Mouse (Mus musculus) neural tube, embryonic 11.5 days (tissue): ENCODE measurements around the gene Smad1. TPM values are rescaled to one million over a fixed set of nuclear protein-coding genes. Genes with fewer than 3 reads are reported as not detected.

ENCODE experiments used
- ATAC-seq: fragments of 200-750 bp; cut with Nextera tagmentation; 2 replicates; pipeline ENCODE4 v1.8.0; 2017; ENCODE audit warnings: moderate number of reproducible peaks, mild to moderate bottlenecking, moderate TSS enrichment, moderate library complexity; ENCODE audit not compliant: insufficient read depth, low FRiP score, low TSS enrichment
- DNase-seq: peaks from one replicate; pipeline ENCODE4 v3.0.0-alpha.2; 2015; ENCODE audit warnings: low spot score
- H3K27ac ChIP-seq: fragments of 300-500 bp; sonication (generic); 2 replicates; pipeline ENCODE4 v1.5.1; 2014; ENCODE audit warnings: low read depth, mild to moderate bottlenecking, low read length
- H3K27me3 ChIP-seq: fragments of 300-500 bp; sonication (generic); 2 replicates; pipeline ENCODE4 v1.6.1; 2014; ENCODE audit warnings: mild to moderate bottlenecking, low read length, mixed read lengths; ENCODE audit not compliant: control insufficient read depth, insufficient read depth
- H3K36me3 ChIP-seq: fragments of 300-500 bp; sonication (generic); 2 replicates; pipeline ENCODE4 v1.6.1; 2014; ENCODE audit warnings: mild to moderate bottlenecking, low read length, moderate library complexity, mixed read lengths; ENCODE audit not compliant: control insufficient read depth, insufficient read depth
- H3K4me1 ChIP-seq: fragments of 300-500 bp; sonication (generic); 2 replicates; pipeline ENCODE4 v1.6.1; 2014; ENCODE audit warnings: low read length, mixed read lengths; ENCODE audit not compliant: control insufficient read depth, insufficient read depth
- H3K4me2 ChIP-seq: fragments of 300-500 bp; sonication (generic); 2 replicates; pipeline ENCODE4 v1.6.1; 2014; ENCODE audit warnings: low read depth, mild to moderate bottlenecking, moderate library complexity
- H3K4me3 ChIP-seq: fragments of 300-500 bp; sonication (generic); 2 replicates; pipeline ENCODE4 v1.5.1; 2014; ENCODE audit warnings: low read depth, low read length
- H3K9ac ChIP-seq: fragments of 300-500 bp; sonication (generic); 2 replicates; pipeline ENCODE4 v1.6.1; 2014; ENCODE audit warnings: mild to moderate bottlenecking, low read length
- H3K9me3 ChIP-seq: fragments of 300-500 bp; sonication (generic); 2 replicates; pipeline ENCODE4 v1.6.1; 2016; ENCODE audit warnings: low read length; ENCODE audit not compliant: control insufficient read depth
- WGBS: fragments of 180-500 bp; shearing (Covaris S2); extraction: QIAGEN DNeasy Blood & Tissue Kit; methylation state at CpG from one replicate; pipeline ENCODE4 v1.1.7; 2014; 5-methylcytosine and 5-hydroxymethylcytosine counted together
- polyA plus RNA-seq: library from polyadenylated mRNA; unstranded; fragments of >200 nt; fragmentation: Nextera tagmentation; extraction: Ambion mirVana; gene quantifications from 2 replicates; pipeline ENCODE4 v1.2.1, GENCODE M21; 2014

Gene Smad1
- polyA plus RNA-seq, 1 experiment from 2014 or later, result 72.5 TPM

- WGBS, result 92% methylated on average over 10 of the region's 10 CpGs
- ATAC-seq, result no peak
- no peaks in the 10 kb centered on the region for H3K4me1 ChIP-seq
- no peak for DNase-seq
- no peak overlapping the region for H3K4me3 ChIP-seq
- no peak overlapping the region for H3K4me2 ChIP-seq
- peaks cover 9% of the 10 kb centered on the region for H3K36me3 ChIP-seq
- no peaks in the 10 kb centered on the region for H3K27me3 ChIP-seq
- peaks cover 2% of the 10 kb centered on the region for H3K9me3 ChIP-seq
- no peak overlapping the region for H3K27ac ChIP-seq
- H3K9ac ChIP-seq, result no peak overlapping the region
These were observed 60.7 kb downstream of the Smad1 start for GRCm38 (mm10) chr8:79338619-79339018.

- Histone ChIP-seq H3K27me3 (no peaks in the 10 kb centered on the region), H3K27ac (no peak overlapping the region), H3K4me1 (no peaks in the 10 kb centered on the region), H3K9me3 (peaks cover 3% of the 10 kb centered on the region), H3K9ac (no peak overlapping the region), H3K4me2 (no peak overlapping the region), H3K4me3 (no peak overlapping the region), H3K36me3 (peaks cover 2% of the 10 kb centered on the region; the same call in 1 of the 2 replicates)
- WGBS, result 92% methylated on average over 22 of the region's 22 CpGs
- DNase-seq (no peak), ATAC-seq (no peak)
These were observed 67.0 kb downstream of the Smad1 start for GRCm38 (mm10) chr8:79332109-79332900.

- DNase-seq (no peak), ATAC-seq (no peak)
- Histone ChIP-seq H3K4me2 (no peak overlapping the region), H3K4me1 (no peaks in the 10 kb centered on the region), H3K9me3 (peaks cover 3% of the 10 kb centered on the region), H3K36me3 (no peaks in the 10 kb centered on the region), H3K27ac (no peak overlapping the region), H3K9ac (no peak overlapping the region), H3K27me3 (no peaks in the 10 kb centered on the region), H3K4me3 (no peak overlapping the region)
- 80% methylated on average over 2 of the region's 2 CpGs for WGBS
These were observed 67.7 kb downstream of the Smad1 start for GRCm38 (mm10) chr8:79331571-79331970.

- Histone ChIP-seq H3K27me3 (no peaks in the 10 kb centered on the region), H3K27ac (no peak overlapping the region), H3K4me1 (no peaks in the 10 kb centered on the region), H3K4me3 (no peak overlapping the region), H3K4me2 (no peak overlapping the region), H3K9me3 (peaks cover 3% of the 10 kb centered on the region), H3K9ac (no peak overlapping the region), H3K36me3 (no peaks in the 10 kb centered on the region)
- no peak for DNase-seq
- WGBS, result 86% methylated on average over 9 of the region's 9 CpGs
- no peak for ATAC-seq
These were observed 68.3 kb downstream of the Smad1 start for GRCm38 (mm10) chr8:79331017-79331416.

GRCm38 (mm10) chr8:79329735-79330134, 69.6 kb downstream of the Smad1 start:
- 85% methylated on average over 2 of the region's 2 CpGs for WGBS
- ATAC-seq, result no peak

GRCm38 (mm10) chr8:79329182-79329581, 70.1 kb downstream of the Smad1 start:
- H3K9ac ChIP-seq, result no peak overlapping the region
- no peaks in the 10 kb centered on the region for H3K27me3 ChIP-seq
- DNase-seq (no peak), ATAC-seq (no peak)
- H3K27ac ChIP-seq, result no peak overlapping the region
- H3K9me3 ChIP-seq, result peaks cover 3% of the 10 kb centered on the region
- H3K4me3 ChIP-seq, result no peak overlapping the region
- WGBS, result 92% methylated on average over 4 of the region's 4 CpGs
- no peaks in the 10 kb centered on the region for H3K4me1 ChIP-seq
- no peak overlapping the region for H3K4me2 ChIP-seq
- H3K36me3 ChIP-seq, result no peaks in the 10 kb centered on the region

More at GRCm38 (mm10) chr8:79329735-79330134, 69.6 kb downstream of the Smad1 start:
- Histone ChIP-seq H3K9me3 (peaks cover 3% of the 10 kb centered on the region), H3K36me3 (no peaks in the 10 kb centered on the region), H3K4me1 (no peaks in the 10 kb centered on the region), H3K4me2 (no peak overlapping the region), H3K9ac (no peak overlapping the region), H3K27me3 (no peaks in the 10 kb centered on the region), H3K27ac (no peak overlapping the region), H3K4me3 (no peak overlapping the region)
- no peak for DNase-seq

GRCm38 (mm10) chr8:79325510-79325909, 73.8 kb downstream of the Smad1 start:
- H3K27me3 ChIP-seq, result no peaks in the 10 kb centered on the region
- no peaks in the 10 kb centered on the region for H3K36me3 ChIP-seq
- ATAC-seq (no peak), DNase-seq (no peak)
- H3K4me1 ChIP-seq, result no peaks in the 10 kb centered on the region
- H3K9ac ChIP-seq, result no peak overlapping the region
- WGBS, result 75% methylated on average over 6 of the region's 6 CpGs
- H3K9me3 ChIP-seq, result no peaks in the 10 kb centered on the region
- H3K27ac ChIP-seq, result no peak overlapping the region
- no peak overlapping the region for H3K4me3 ChIP-seq
- H3K4me2 ChIP-seq, result no peak overlapping the region

- no peak for DNase-seq
- H3K27ac ChIP-seq, result no peak overlapping the region
- no peaks in the 10 kb centered on the region for H3K36me3 ChIP-seq
- no peak overlapping the region for H3K4me3 ChIP-seq
- ATAC-seq, result no peak
- 80% methylated on average over 5 of the region's 5 CpGs for WGBS
- H3K27me3 ChIP-seq, result no peaks in the 10 kb centered on the region
- H3K4me2 ChIP-seq, result no peak overlapping the region
- H3K9me3 ChIP-seq, result no peaks in the 10 kb centered on the region
- H3K9ac ChIP-seq, result no peak overlapping the region
- no peaks in the 10 kb centered on the region for H3K4me1 ChIP-seq
These were observed 74.4 kb downstream of the Smad1 start for GRCm38 (mm10) chr8:79324928-79325327.

- H3K4me1 ChIP-seq, result no peaks in the 10 kb centered on the region
- H3K36me3 ChIP-seq, result no peaks in the 10 kb centered on the region
- no peak overlapping the region for H3K4me3 ChIP-seq
- H3K4me2 ChIP-seq, result no peak overlapping the region
- H3K27ac ChIP-seq, result no peak overlapping the region
- DNase-seq (no peak), ATAC-seq (no peak)
- H3K9ac ChIP-seq, result no peak overlapping the region
- no peaks in the 10 kb centered on the region for H3K27me3 ChIP-seq
- WGBS, result 76% methylated on average over 3 of the region's 3 CpGs
- H3K9me3 ChIP-seq, result no peaks in the 10 kb centered on the region
These were observed 75.3 kb downstream of the Smad1 start for GRCm38 (mm10) chr8:79324036-79324435.
